Mouse (Mus musculus): ENCODE results near the gene Ikbip. TPM values are rescaled to one million over a fixed set of nuclear protein-coding genes. Genes with fewer than 3 reads are reported as not detected.

Ikbip gene
- total RNA-seq (2021): 10 to 100 TPM; 16.2 to 18.2 TPM
- long read RNA-seq, partial matches to known transcripts: 0 of 11 reads
- long read RNA-seq, other reads (novel, unspliced or antisense): 6 of 11 reads

DNA sequence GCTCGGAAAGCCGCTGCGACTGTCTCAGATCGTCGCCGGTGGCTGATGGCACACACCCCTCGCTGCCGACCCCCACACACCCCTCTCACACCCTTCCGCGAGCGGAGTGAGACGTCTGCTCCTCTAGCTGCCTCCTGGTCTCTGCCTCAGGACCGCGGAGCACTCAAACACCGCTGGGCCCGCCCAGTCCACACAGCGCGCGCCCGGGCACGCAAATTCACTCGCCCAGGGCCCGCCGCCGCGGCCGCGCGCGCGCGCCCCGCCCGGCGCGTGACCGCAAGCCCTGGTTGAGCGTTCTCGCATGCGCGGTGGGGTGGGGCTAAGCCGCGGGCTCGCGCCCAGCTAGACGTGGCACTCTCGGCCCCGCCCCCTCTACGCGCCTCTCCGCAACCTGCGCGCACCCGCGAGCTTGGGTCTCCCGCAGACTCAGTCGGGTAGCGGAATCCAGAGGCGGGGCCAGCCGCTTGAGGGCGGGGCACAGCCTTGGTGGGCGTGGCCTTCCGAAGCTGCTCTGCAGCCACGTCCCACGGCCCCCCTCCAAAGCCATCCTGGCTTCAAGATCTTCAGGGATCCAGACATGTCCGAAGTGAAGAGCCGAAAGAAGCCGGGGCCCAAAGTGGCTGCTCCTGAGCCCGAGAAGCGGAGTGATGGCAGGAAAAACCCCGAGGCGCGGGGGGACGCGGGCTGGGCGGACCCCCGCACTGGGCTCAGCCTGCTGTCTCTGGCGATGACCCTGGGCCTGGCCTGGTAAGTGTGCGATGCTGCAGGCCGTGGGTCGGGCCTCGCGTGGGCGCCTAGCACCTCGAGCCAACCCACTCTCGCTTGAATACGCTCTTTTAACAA is at the start of gene Ikbip, which contains the start of gene Apaf1:
TSS of gene Ikbip (plus strand) at position 391 of the 843 bp plus-strand sequence.
TSS of gene Apaf1 (minus strand) at position 221 of the 843 bp plus-strand sequence.
- DNase-seq (ENCODE audit: low spot score in 2 of 2): peak; percentile 100

DNA sequence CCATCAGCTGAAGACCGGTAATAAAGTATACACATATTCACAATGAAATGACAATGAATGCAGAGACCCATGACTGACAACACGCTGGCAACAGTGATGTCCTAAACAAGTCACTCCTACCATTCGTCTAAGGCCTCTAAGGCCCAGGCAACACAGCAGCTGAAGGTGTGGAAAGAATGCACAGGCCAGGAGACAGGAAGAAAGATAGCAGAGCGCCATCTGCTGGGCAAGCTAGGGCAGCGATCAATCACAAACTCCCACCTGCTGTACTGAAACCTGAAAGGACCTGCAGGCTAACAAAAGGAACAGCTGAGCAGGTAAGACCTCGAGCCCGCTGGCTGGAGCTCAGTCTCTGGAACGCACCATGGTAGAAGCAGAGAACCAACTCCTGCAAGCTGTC is 48.8 kb upstream of the Ikbip start:
- DNase-seq (ENCODE audit: low spot score in 2 of 2): peak; percentile 60 to 81

DNA sequence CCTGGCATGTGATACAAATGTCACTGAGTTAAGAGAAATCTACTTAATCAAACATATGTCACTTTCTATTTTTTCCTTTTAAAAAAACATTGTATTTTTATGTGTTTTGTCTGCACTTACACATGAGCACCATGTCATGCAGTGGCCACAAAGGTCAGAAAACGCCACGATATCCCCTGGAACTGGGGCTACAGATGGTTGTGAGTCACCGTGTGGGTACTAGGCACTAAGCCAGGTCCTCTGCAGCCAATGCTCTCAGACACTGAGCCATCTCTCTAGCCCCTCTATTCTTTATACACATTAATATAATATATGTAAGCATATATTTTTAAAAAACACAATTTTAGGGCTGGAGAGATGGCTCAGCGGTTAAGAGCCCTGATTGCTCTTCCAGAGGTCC is 33.0 kb upstream of the Ikbip start:
- DNase-seq (ENCODE audit: low spot score in 2 of 2): no peak

DNA sequence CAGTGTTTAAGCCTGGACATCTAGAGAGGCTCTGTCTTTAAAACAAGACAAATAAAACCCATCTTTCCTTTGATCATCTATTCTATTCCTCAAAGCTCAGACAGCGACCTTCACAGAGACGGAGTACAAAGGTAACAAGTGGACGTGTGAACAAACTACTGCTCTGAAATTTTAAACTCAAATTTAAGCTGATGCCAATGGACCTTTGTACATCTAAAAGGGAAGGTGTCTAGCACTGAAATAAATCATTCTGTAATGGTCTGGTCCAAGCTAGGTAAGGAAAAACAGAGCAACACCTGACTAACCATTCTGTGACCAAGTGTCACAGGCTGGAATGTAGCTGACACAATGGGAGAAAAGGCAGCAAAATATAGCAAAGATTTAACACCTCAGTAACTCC is 31.6 kb upstream of the Ikbip start:
- no peak for DNase-seq (ENCODE audit: low spot score in 2 of 2)

DNA sequence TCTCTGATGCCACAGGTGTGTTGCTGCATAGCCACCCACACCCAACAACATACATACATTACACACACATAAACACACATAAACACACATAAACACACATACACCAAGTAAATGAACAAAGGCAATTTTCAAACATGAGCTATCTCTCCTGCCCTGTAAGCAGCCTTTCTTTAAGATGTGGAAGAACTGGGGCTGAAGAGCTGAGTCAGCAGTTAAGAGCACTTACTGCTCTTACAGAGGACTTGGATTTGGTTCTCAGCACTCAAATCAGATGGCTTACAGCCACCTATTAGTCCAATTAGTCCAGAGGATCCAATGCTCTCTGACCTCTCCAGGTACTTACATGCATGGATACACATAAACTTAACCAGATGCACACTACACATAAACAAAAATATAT is 30.0 kb upstream of the Ikbip start:
- DNase-seq (ENCODE audit: low spot score in 2 of 2): no peak

GRCm38 (mm10) chr10:91060742-91061141 is 22.0 kb upstream of the Ikbip start:
- peak in 1 of 2 experiments; percentile 19 for DNase-seq (ENCODE audit: low spot score in 2 of 2)

DNA sequence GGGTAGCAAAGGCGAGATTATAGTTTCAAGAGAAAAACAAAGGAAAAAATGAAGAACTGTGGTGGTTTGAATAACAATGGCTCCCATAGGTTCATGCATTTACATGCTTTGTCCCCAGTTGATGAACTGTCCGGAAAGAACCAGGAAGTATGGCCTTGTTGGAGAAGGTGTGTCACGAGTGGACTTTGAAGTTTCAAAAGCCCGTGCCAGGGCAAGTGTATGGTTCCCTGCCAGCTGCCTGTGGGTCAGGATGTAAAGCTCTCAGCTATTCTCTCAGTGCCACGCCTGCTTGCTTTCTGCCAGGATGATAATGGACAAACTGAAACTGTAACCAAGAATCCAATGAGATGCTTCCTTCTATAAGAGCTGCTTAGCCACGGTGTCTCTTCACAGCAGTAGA is 20.4 kb upstream of the Ikbip start:
- DNase-seq (ENCODE audit: low spot score in 2 of 2): no peak

- DNase-seq (ENCODE audit: low spot score in 2 of 2): no peak
Observed at GRCm38 (mm10) chr10:91071768-91072167, 11.0 kb upstream of the Ikbip start.

DNA sequence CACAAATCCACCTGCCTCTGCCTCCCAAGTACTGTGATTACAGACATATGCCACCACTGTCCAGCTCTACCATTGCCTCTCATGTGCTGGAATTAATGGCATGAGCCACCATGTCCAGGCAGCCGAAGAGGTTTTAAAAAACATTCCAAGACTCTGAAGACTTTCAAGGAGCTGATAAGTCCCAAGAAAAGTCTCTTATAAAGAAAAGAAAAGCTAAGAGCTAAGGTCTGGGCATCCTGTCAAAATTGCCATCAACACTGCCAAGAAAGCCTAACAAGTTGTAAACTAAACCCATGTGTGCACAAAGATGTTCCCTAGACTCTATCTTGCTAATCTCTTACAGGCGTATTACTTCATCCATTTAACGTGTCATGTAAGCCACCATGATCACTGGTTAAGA is 9.4 kb upstream of the Ikbip start:
- peak in 1 of 2 experiments; percentile 26 for DNase-seq (ENCODE audit: low spot score in 2 of 2)

DNA sequence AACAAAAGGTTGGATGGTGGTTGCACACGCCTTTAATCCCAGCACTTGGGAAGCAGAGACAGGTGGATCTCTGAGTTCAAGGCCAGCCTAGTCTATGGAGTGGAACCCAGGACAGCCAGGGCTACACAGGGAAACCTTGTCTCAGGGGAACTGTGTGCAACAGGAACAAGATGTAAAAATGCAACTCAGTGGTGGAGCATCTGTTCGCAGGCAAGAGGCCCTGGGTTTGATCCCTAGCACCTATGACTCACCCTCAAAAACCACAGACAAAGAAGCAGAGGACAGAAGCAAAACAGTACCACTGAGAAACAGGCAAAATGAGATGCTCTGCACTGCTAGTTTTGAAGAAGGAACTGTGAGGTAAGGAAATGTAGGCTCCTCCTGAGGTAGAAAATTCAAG is 6.1 kb upstream of the Ikbip start:
- no peak for DNase-seq (ENCODE audit: low spot score in 2 of 2)

DNA sequence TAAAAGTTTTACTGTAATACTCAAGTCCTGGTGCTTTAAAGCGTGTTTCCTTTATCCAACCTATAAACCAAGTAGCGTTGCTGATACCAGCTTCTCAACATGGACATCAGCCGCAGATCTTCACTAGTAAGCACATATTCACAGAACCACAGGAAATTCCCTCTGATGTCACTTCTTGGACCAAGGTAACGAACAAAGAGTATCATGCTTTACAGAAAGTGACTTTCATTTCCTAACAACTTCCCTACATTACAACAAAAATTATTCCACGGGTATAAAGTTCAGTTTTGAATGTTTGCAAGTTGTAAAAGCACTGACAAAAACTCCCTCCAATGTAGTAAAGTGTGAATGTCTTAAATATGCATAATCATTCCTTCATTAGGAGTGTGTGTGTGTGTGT is 2.2 kb upstream of the Ikbip start:
- no peak for DNase-seq (ENCODE audit: low spot score in 2 of 2)

DNA sequence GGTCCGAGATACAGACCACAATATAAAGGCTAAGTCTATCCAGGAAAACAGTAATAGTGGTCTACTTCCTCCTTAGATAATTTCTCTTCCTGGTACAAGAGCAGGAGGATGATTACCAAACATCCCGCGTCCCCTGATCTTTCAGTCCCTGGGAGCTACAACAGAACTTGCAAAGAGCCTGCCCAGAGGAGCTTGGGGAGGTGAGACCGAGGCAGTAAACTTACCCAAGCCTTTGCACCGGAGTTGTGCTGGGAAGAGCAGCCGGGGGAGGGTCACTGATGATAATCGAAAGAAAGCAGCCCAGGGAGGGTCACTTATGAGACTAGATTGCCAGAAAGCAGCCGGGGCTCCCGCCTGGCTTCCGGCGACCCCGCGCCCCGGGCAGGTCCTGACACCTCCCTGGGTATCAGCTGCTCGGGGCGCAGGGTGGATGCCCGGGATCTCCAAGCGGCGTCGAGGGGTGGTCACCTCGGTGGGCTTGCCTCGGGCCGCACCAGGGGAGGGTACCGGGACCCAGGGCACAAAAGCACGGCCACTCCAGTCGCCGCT is 707 bp upstream of the Ikbip start:
- DNase-seq (ENCODE audit: low spot score in 2 of 2): no peak

DNA sequence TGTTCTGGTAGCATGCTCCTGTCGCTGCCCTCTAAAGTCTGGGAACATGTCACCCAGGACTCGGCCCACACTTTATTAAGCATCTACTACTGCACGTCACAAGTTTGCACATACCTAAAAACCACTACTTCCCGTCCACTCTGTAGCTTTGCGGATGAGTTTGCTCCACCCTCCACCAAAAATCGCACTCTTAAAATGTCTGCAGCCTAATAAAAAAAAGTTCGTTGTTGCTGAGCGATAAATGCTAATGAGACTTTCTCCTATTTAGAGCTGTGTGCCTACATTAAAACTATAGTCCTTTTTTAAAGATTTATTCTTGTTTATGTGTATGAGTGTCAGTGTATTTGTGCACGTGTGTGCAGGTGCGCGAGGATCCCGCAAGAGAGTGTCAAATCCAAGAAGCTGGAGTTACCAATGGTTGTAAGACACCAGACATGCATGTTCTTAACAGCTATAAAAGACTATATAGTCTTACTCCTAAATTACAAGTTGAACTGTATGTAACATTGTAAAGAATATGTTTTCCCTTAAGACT is 720 bp downstream of the Ikbip start:
- no peak for DNase-seq (ENCODE audit: low spot score in 2 of 2)

- no peak for DNase-seq (ENCODE audit: low spot score in 2 of 2)
Observed at GRCm38 (mm10) chr10:91092812-91093211, 10.1 kb downstream of the Ikbip start.

GRCm38 (mm10) chr10:91094251-91095104 is 11.7 kb downstream of the Ikbip start:
- no peak for DNase-seq (ENCODE audit: low spot score in 2 of 2)

DNA sequence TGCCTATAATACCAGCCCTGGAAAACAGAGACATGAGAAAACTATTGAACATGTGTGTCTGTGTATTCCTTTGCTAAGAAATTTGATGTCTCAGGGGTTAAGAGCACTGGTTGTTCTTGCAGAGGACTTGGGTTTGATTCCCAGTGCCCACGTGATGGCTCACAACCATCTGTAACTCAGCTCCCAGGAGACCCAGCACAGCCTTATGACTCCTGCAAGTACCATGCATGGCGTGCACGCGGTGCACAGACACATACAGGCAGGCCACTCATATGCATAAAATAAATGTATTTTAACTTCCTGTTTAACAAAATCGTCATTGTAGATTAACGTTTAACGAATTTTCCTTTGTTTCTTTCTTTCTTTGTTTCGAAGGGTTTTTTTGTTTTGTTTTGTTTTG is 15.3 kb downstream of the Ikbip start:
- DNase-seq (ENCODE audit: low spot score in 2 of 2): no peak

DNA sequence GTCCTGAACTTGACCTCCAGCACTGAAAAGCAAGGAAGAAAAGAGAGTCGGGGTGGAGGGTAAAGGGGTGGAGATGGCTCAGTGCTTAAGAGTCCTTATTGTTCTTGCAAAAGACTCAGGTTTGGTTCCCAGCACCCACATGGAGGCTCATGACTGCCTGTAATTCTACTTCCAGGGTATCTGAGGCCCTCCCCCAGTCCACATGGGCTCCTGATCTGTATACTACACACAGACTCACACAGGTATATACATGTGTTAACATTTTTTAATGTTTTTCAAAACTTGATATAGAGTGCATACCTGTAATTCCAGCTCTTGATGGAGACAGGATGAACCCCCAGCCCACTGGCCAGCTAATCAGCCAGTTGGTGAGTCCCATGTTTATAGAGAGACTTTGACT is 17.4 kb downstream of the Ikbip start:
- no peak for DNase-seq (ENCODE audit: low spot score in 2 of 2)

GRCm38 (mm10) chr10:91101936-91102335 is 19.2 kb downstream of the Ikbip start:
- no peak for DNase-seq (ENCODE audit: low spot score in 2 of 2)

DNA sequence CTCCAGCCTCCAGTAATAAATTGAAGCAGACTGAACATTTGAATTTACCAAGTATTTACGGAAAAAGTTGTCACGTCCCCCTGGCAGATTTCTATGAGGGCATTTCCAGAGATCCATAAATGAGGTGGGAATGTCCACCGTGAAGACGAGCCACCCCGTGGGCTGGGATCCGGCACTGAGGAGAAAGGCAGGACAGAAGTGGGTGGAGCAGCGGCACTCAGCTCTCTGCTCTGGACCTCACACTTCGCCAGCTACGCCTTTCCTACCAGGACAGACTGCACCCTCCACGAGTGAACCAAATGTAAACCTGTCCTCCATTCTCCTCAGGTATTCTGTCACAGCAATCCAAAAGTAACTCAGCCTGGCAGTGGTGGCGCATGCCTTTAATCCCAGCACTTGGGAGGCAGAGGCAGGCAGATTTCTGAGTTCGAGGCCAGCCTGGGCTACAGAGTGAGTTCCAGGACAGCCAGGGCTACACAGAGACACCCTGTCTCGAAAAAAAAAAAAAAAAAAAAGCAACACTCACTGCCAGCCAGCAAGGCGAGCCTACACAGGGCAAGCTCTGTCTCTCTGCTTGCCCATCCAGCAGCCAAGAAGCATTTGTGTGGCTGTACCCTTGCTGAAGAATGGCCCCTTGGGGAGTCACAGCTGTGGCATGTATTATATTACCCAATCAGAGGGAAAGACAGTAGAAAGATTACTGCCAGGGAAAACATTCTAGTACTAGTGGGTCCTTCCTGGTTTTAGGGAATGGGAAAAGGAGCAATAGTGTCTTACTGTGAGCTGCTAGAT is 20.3 kb downstream of the Ikbip start:
- DNase-seq (ENCODE audit: low spot score in 2 of 2): no peak

DNA sequence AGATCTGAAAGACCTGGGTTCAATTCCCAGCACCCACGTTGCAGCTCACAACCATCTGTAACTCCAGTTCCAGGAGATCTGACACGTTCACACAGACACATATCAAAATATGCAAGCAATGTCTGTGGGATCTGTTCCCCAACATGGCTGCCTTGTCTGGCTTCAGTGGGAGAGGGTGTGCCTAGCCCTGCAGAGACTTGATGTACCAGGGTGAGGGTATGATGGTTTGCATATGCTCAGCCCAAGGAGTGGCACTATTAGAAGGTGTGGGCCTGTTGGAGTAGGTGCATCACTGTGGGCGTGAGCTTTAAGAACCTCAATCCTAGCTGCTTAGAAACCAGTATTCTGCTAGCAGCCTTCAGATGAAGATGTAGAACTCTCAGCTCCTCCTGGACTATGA is 23.2 kb downstream of the Ikbip start:
- no peak for DNase-seq (ENCODE audit: low spot score in 2 of 2)

DNA sequence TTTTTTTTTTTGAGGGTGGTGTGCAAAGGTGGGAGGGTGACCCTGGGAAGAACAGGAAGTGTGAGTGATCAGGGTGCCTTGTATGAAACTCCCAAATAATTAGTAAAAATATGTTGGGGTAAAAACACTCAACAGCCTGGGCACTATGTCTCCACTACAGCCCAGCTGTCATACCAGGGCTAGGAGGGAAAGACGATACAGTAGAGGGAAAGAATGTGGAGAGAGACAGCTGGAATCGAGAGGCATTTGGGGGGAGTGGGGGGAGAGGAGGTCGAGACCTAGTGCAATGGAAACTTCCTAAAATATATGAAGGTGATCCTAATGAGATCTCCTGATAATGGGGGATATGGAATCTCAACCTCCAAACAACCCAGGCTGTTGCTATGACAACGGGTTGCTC is 27.1 kb downstream of the Ikbip start:
- no peak for DNase-seq (ENCODE audit: low spot score in 2 of 2)

Measured in layer of hippocampus, adult 18-20 months (tissue).